Mouse (Mus musculus) heart, postnatal 0 days (tissue): ENCODE results near the gene Sdr39u1. TPM values are rescaled to one million over a fixed set of nuclear protein-coding genes. Genes with fewer than 3 reads are reported as not detected.

Experiments
- ATAC-seq: fragments of 200-750 bp; cut with Nextera tagmentation; 2 replicates; pipeline ENCODE4 v1.8.0; 2017; ENCODE audit warnings: low read depth, moderate number of reproducible peaks, moderate library complexity; ENCODE audit not compliant: insufficient read depth
- DNase-seq: peaks from one replicate; pipeline ENCODE4 v3.0.0-alpha.2; 2016; ENCODE audit warnings: low spot score
- H3K27ac ChIP-seq: fragments of 300-500 bp; sonication (generic); 2 replicates; pipeline ENCODE4 v1.5.1; 2014; ENCODE audit warnings: low read depth, mild to moderate bottlenecking
- H3K27me3 ChIP-seq: fragments of 300-500 bp; sonication (generic); 2 replicates; pipeline ENCODE4 v1.6.1; 2014; ENCODE audit warnings: low read length, mixed read lengths; ENCODE audit not compliant: control insufficient read depth, insufficient read depth
- H3K36me3 ChIP-seq: fragments of 300-500 bp; sonication (generic); replicated peaks from 2 replicates; pipeline ENCODE4 v1.6.1; 2014; ENCODE audit warnings: low read length, mixed read lengths; ENCODE audit not compliant: control insufficient read depth, insufficient read depth
- H3K4me1 ChIP-seq: fragments of 300-500 bp; sonication (generic); 2 replicates; pipeline ENCODE4 v1.6.1; 2014; ENCODE audit warnings: antibody characterized with exemption; ENCODE audit not compliant: control insufficient read depth, insufficient read depth
- H3K4me2 ChIP-seq: fragments of 300-500 bp; sonication (generic); 2 replicates; pipeline ENCODE4 v1.6.1; 2014; ENCODE audit warnings: low read depth, mild to moderate bottlenecking, low read length, moderate library complexity
- H3K4me3 ChIP-seq: fragments of 300-500 bp; sonication (generic); 2 replicates; pipeline ENCODE4 v1.5.1; 2014; ENCODE audit warnings: low read depth, low read length
- H3K9ac ChIP-seq: fragments of 300-500 bp; sonication (generic); replicated peaks from 2 replicates; pipeline ENCODE4 v1.6.1; 2014; ENCODE audit warnings: low read depth, low read length, mixed read lengths
- H3K9me3 ChIP-seq: fragments of 300-500 bp; sonication (generic); replicated peaks from 2 replicates; pipeline ENCODE4 v1.6.1; 2016; ENCODE audit warnings: low read length; ENCODE audit not compliant: control insufficient read depth
- CTCF ChIP-seq: IDR thresholded peaks from 2 replicates; pipeline ENCODE4 v1.5.1; 2016; ENCODE audit warnings: antibody characterized with exemption, control low read depth, low read depth
- EP300 ChIP-seq: IDR thresholded peaks from 2 replicates; pipeline ENCODE4 v1.6.1; 2016; ENCODE audit warnings: antibody characterized with exemption, low read depth
- WGBS: fragments of 180-500 bp; shearing (Covaris S2); extraction: QIAGEN DNeasy Blood & Tissue Kit; methylation state at CpG from one replicate; pipeline ENCODE4 v1.1.7; 2014; 5-methylcytosine and 5-hydroxymethylcytosine counted together
- polyA plus RNA-seq: library from polyadenylated mRNA; unstranded; fragments of >200 nt; fragmentation: Nextera tagmentation; extraction: Ambion mirVana; gene quantifications from 2 replicates; pipeline ENCODE4 v1.2.1, GENCODE M21; 2015
- total RNA-seq: library from RNA; depleted of rRNA; stranded (reverse); fragments of >200 nt; gene quantifications from 2 replicates; pipeline ENCODE4 v1.2.3, GENCODE M21; 2014; ENCODE audit warnings: low replicate concordance

Sdr39u1 gene
- total and polyA plus RNA-seq, 2 experiments from 2014 or later, result 88.3 to 138 TPM

DNA sequence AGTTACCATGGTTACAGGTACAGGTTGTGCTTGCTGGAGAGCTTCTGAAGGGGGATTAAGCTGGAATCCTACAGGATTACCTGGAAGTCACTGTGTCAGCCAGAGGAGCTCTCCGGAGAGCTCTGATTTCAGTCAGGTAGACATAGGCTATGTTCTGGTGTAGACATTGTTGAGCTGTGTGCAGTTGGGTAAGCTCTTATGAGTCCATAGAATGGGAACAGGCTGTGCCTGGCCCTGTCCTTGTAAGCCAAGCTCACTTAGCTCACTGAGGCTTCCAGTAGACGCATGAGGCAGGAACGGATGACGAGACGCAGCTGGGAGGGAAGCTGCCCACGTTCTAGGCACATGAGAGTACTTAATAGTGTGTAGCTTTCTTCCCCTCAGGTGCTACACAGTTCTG is 37.9 kb downstream of the Sdr39u1 start:
- Histone ChIP-seq H3K9ac (peak overlapping the region; percentile 30; the same call in 1 of the 2 replicates), H3K4me3 (no peak overlapping the region), H3K9me3 (no peaks in the 10 kb centered on the region), H3K4me2 (no peak overlapping the region), H3K4me1 (peaks cover 18% of the 10 kb centered on the region), H3K27ac (no peak overlapping the region), H3K36me3 (peaks cover 34% of the 10 kb centered on the region), H3K27me3 (no peaks in the 10 kb centered on the region)
- no peak for TF ChIP-seq EP300
- TF ChIP-seq CTCF, result no peak
- ATAC-seq (no peak), DNase-seq (no peak)
- WGBS, result 67% methylated on average over 6 of the region's 6 CpGs

DNA sequence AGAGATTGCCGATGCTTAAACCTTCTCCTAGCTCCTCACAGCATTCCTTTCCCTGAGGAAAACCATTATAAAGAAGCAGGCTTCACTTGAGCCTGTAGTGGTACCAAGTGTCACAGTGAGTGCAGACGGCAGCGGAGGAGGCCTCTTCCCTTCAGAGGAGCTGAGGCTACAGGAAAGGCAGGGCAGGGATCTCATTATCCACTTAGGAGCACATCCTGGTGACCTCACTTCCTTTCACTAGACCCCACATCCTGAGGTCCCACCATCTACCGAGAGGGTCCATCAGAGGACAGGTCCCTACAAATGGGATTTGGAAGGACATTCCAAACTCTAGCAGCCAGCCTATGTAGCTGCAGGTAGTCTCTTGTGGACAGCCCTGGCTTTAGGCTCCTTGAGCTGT is 42.5 kb downstream of the Sdr39u1 start:
- no peaks in the 10 kb centered on the region for H3K27me3 ChIP-seq
- peak overlapping the region; percentile 55 for H3K27ac ChIP-seq
- no peak for TF ChIP-seq CTCF
- no peak for TF ChIP-seq EP300
- no peaks in the 10 kb centered on the region; the same call in 1 of the 2 replicates for H3K36me3 ChIP-seq
- H3K9ac ChIP-seq, result peak overlapping the region; percentile 25; the same call in 1 of the 2 replicates
- H3K4me2 ChIP-seq, result peak overlapping the region; percentile 34
- no peaks in the 10 kb centered on the region for H3K9me3 ChIP-seq
- H3K4me1 ChIP-seq, result peaks cover 42% of the 10 kb centered on the region
- WGBS, result 28% methylated on average over 4 of the region's 4 CpGs
- ATAC-seq (no peak), DNase-seq (no peak)
- 0 out of 2 replicates have a peak overlapping the region, but pooled peaks have one; percentile 8 for H3K4me3 ChIP-seq

GRCm38 (mm10) chr14:55855101-55855561 is 45.0 kb downstream of the Sdr39u1 start:
- Histone ChIP-seq H3K4me3 (peak overlapping the region; percentile 79), H3K9ac (peak overlapping the region; percentile 74), H3K4me1 (peaks cover 33% of the 10 kb centered on the region), H3K27me3 (no peaks in the 10 kb centered on the region), H3K27ac (peak overlapping the region; percentile 88), H3K36me3 (no peaks in the 10 kb centered on the region; the same call in 1 of the 2 replicates), H3K4me2 (peak overlapping the region; percentile 80), H3K9me3 (no peaks in the 10 kb centered on the region)
- ATAC-seq, result peak; percentile 16; the same call in 1 of the 2 replicates
- peak; percentile 60 for DNase-seq
- 4% methylated on average over 4 of the region's 4 CpGs for WGBS
- no peak for TF ChIP-seq EP300
- TF ChIP-seq CTCF, result no peak

DNA sequence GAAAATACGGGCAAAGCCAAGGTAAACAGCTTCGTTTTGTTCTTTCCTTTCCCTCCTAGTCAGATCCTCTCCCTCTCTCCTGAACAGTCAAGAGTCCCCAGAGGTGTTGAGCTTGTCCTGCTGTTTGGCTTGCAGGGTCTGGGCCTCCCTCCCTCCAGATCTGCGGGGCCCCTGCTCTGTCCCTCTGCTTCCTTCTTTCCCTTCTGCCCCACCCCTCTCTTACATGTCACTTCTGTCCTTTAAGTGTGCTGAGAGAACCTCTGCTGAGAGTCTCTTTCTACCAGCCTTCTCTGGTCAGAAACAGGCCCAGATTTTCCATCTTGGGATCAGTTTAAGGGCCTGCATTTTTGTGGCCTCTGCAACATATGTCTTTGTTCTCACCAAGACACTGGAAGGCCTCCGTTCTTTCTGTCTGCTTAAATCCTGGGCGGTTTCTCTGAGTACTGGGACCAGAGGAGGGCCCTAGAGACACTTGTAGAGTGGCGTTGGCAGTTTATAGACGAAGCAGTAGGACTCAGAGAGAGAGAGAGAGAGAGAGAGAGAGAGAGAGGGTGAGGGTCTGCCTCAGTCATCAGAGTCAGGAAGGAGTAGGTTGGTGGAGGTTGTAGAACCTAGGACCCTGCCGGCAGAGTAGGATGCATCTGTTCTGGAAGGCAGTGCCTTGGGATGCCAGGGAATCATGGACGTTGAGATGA is 45.5 kb downstream of the Sdr39u1 start:
- Histone ChIP-seq H3K27me3 (no peaks in the 10 kb centered on the region), H3K4me2 (peak overlapping the region; percentile 80), H3K4me3 (peak overlapping the region; percentile 79), H3K36me3 (no peaks in the 10 kb centered on the region; the same call in 1 of the 2 replicates), H3K9ac (peak overlapping the region; percentile 74), H3K27ac (peak overlapping the region; percentile 88), H3K4me1 (peaks cover 33% of the 10 kb centered on the region), H3K9me3 (no peaks in the 10 kb centered on the region)
- TF ChIP-seq EP300, result no peak
- no peak for TF ChIP-seq CTCF
- DNase-seq (no peak), ATAC-seq (no peak)
- 1% methylated on average over 9 of the region's 9 CpGs for WGBS

DNA sequence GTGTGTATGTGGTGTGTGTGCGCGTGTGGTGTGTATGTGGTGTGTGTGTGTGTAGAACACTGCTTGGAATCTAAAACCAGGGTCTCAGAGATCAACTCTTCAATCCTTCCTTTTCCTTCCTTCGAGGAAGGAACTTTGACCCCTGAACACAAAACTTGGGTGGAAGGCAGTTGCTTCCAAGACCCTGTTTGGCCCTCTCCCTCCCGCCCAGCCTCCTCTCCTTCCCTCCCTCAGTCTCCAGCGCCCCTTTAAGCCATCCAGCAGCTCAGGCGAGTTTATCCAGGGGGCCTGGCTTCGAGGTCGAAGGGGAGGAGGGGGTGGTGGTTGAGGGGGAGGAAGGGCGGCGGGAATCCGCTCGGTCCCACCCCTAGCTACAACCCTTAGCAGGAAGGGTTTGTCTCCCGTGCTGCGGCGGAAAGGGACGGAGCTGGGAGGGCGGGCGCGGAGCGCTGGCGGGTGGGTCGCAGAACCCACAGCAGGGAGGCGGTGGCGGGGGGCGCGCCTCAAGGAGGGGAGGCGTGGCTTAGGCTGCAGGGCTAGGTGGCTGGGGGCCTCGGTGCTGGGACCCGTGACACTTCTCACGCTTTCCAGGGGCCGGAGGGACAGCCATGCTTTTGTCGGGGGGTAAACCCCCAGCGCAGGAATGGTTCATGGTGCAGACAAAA is 46.3 kb downstream of the Sdr39u1 start, which contains the start of gene Nynrin:
Nynrin (plus strand) TSS at position 390 of the 665 bp plus-strand sequence.
- Histone ChIP-seq H3K27ac (peak within 1 kb of the TSS; percentile 88), H3K9ac (peak within 1 kb of the TSS; percentile 74), H3K27me3 (no peaks in the 10 kb centered on the region), H3K4me3 (peak within 1 kb of the TSS; percentile 79), H3K4me1 (peaks cover 33% of the 10 kb centered on the region), H3K36me3 (no peaks in the 10 kb centered on the region; the same call in 1 of the 2 replicates), H3K9me3 (no peaks in the 10 kb centered on the region), H3K4me2 (peak within 1 kb of the TSS; percentile 80)
- ATAC-seq (peak; percentile 90), DNase-seq (peak; percentile 79)
- no peak for TF ChIP-seq CTCF
- no peak; the same call in 1 of the 2 replicates for TF ChIP-seq EP300
- 2% methylated on average over 33 of the region's 33 CpGs for WGBS
